Mouse (Mus musculus): ENCODE measurements around the gene Pfn4.

DNA sequence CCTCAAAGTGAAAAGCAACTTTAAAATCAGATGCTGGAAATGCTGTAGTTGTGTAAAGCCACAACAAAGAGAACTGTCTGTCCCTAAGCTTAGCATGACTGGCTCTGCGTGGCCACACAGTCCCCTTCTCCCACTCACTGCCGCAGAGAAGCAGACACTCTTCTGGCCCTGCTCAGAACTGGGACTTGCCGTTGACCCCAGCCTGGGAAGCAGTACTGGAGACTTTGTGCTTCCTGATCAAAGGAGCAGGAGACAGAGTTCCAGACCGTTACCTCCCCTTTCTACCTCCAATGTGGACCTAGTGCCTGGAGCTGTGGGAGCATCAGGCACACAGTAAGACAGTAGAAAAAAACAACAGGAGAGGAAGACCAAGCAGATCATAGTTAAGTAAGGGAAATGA is 36.5 kb upstream of the Pfn4 start:
- TF ChIP-seq MAFK (IDR thresholded peaks at IDR 0.05; ENCODE audit: insufficient replicate concordance, low read length) (no peak), CTCF (conservative IDR thresholded peaks at IDR 0.05 in 1 of 2, IDR thresholded peaks at IDR 0.05 in 1 of 2; ENCODE audit: low read depth in 2 of 2, low read length in 2 of 2) (no peak), KAT2A (IDR thresholded peaks at IDR 0.05; ENCODE audit: insufficient replicate concordance, low read length) (no peak), ZNF384 (IDR thresholded peaks at IDR 0.05; ENCODE audit: low read depth, low read length) (no peak), ETS1 (conservative IDR thresholded peaks at IDR 0.05; ENCODE audit: low read depth, low read length) (no peak), E2F4 (IDR thresholded peaks at IDR 0.05; ENCODE audit: insufficient replicate concordance, low read depth, low read length) (no peak)

All from CH12.LX (cell line).